Mouse (Mus musculus) regulatory T cell (primary cell): ENCODE results near the gene Slit1.

Experiments used
- in situ Hi-C: fragments of 300-600 bp; cut with MboI, MseI; formaldehyde crosslinking; loops from one replicate; pipeline ENCODE4 v1.15.1; 2025; ENCODE audit warnings: high pct_unique_total_duplicates

Gene Slit1

GRCm38 (mm10) chr19:41688251-41688650 is 55.2 kb downstream of the Slit1 start:
- in situ Hi-C loops = no loop called here

GRCm38 (mm10) chr19:41687836-41688235 is 55.6 kb downstream of the Slit1 start:
- in situ Hi-C loops = no loop called here

- in situ Hi-C loops = no loop called here
These were observed 57.3 kb downstream of the Slit1 start for GRCm38 (mm10) chr19:41686194-41686593.

- in situ Hi-C loops = no loop called here
These were observed 57.9 kb downstream of the Slit1 start for GRCm38 (mm10) chr19:41685453-41686086.

- in situ Hi-C loops = no loop called here
These were observed 58.6 kb downstream of the Slit1 start for GRCm38 (mm10) chr19:41684874-41685273.

GRCm38 (mm10) chr19:41683951-41684350 is 59.5 kb downstream of the Slit1 start:
- in situ Hi-C loops = no loop called here

GRCm38 (mm10) chr19:41680267-41680666 is 63.2 kb downstream of the Slit1 start:
- in situ Hi-C loops = no loop called here

GRCm38 (mm10) chr19:41679028-41679427 is 64.4 kb downstream of the Slit1 start:
- in situ Hi-C loops = no loop called here

- in situ Hi-C loops = no loop called here
These were observed 65.9 kb downstream of the Slit1 start for GRCm38 (mm10) chr19:41677575-41677974.

GRCm38 (mm10) chr19:41675583-41675982 is 67.9 kb downstream of the Slit1 start:
- in situ Hi-C loops = no loop called here

GRCm38 (mm10) chr19:41674366-41674765 is 69.1 kb downstream of the Slit1 start:
- in situ Hi-C loops = no loop called here

GRCm38 (mm10) chr19:41672836-41673235 is 70.6 kb downstream of the Slit1 start:
- in situ Hi-C loops = no loop called here

- in situ Hi-C loops = no loop called here
These were observed 72.5 kb downstream of the Slit1 start for GRCm38 (mm10) chr19:41670931-41671330.

GRCm38 (mm10) chr19:41670473-41670872 is 73.0 kb downstream of the Slit1 start:
- in situ Hi-C loops = no loop called here

GRCm38 (mm10) chr19:41669747-41670342 is 73.6 kb downstream of the Slit1 start:
- in situ Hi-C loops = no loop called here

- in situ Hi-C loops = no loop called here
These were observed 75.9 kb downstream of the Slit1 start for GRCm38 (mm10) chr19:41667591-41667990.

GRCm38 (mm10) chr19:41665941-41666340 is 77.5 kb downstream of the Slit1 start:
- in situ Hi-C loops = no loop called here

GRCm38 (mm10) chr19:41663506-41664242 is 79.8 kb downstream of the Slit1 start:
- in situ Hi-C loops = no loop called here

GRCm38 (mm10) chr19:41661466-41661865 is 82.0 kb downstream of the Slit1 start:
- in situ Hi-C loops = no loop called here

GRCm38 (mm10) chr19:41660999-41661374 is 82.5 kb downstream of the Slit1 start:
- in situ Hi-C loops = no loop called here

- in situ Hi-C loops = no loop called here
These were observed 83.0 kb downstream of the Slit1 start for GRCm38 (mm10) chr19:41660294-41660998.

- in situ Hi-C loops = no loop called here
These were observed 86.0 kb downstream of the Slit1 start for GRCm38 (mm10) chr19:41657446-41657845.
